Mouse (Mus musculus) T-helper 2 cell (primary cell): ENCODE data around the gene Ranbp1.
"Not testable (repeated sequence)": the region's sequence is repeated elsewhere in the genome, so short reads cannot be mapped to it uniquely, and the experiment has no call there.

Experiments
- in situ Hi-C: fragments of 300-600 bp; cut with MboI, MseI; formaldehyde crosslinking; loops from one replicate; pipeline ENCODE4 v1.15.1; 2025; ENCODE audit warnings: high pct_unique_total_duplicates

Ranbp1 gene

DNA sequence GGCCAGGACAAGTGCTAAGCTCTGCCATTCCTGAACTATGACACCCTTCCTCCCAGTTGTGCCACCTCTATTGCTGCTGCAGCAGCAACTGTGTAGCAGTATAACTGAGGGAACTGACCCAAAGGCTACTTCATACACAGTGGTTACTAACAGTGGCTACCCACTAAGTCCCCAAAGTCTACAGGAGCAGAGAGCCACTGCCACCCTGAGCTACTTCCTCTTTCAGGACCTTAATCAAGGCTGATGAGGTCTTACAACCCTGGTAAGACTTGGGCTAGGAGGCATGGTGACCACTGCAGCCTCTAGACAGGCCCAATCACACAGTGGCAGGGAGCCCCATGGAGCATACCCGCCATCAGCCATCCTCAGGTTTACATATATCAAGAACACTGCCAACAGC, 46.5 kb downstream of the Ranbp1 start:
- in situ Hi-C loops = no loop called here

DNA sequence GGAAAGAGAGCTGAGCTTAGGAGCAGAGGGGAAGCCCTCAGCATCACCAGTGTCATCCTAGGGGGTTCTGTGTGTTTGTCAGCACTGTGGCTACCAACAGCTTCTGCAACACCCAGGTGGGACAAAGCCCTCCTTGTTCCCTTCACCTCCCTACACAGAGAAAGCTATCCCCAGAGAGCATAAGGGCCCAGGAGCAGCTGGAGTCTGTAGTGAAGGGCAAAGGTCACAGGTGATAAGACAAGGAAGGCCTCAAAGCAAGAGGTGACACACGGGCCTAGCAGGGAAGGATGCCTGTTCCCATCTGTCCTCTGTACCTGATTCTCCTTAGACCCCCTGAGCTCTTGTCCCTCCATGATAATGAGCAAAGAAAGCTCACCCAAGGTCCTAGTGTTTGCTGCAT, 46.9 kb downstream of the Ranbp1 start:
- in situ Hi-C loops = no loop called here

DNA sequence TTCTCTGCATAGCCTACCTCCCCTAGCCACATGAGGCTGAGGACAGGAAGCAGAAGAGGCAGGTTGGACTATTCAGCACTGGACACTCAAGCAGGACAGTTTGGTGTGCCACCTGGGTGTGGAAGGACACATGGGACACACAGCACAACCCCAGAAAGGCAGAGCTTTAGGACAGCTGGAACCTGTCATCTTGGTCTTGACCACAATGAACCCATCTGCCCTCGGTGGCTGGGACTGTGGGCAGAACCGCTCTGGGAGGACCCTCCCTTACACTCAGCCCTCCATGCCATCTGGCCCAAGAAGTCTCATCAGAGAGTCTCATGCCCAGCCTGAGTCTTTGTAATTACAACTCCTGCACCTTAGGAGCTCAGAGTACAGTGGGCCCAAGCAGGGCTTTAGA, 48.5 kb downstream of the Ranbp1 start:
- in situ Hi-C loops = no loop called here

DNA sequence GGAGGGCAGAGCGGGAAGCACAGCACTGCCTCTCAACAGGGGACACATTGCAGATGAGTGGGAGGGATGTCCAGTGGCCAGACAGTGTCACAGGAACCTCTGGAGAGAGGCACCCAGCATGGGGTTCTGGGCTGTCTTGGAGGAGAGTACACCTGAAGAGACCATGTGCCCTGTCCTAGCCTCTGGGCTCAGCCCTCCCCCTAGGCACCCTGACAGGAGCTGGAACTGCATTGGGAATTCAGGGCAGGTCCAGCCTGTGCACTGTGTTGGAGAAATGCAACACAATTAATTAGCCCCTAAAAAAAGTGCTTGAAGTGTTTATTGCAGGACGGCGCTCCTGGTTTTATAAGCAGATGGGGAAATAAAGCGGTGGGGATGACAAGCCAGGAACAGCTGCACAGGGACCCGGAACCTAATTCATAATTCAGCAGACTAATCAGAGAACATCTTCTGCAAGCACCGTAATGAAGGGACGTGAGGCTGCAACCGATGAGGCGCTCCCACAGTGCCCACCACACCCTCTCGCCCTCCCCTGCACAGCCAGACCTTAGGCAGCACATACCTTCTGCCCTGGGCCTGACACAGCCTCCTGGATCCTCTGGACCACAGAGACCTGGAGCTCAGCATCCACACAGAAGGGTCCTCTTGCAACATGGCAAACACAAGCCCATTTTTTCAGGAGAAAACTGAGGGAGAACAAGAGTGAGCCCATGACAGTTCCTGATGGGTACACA, 50.0 kb downstream of the Ranbp1 start:
- in situ Hi-C loops = no loop called here

DNA sequence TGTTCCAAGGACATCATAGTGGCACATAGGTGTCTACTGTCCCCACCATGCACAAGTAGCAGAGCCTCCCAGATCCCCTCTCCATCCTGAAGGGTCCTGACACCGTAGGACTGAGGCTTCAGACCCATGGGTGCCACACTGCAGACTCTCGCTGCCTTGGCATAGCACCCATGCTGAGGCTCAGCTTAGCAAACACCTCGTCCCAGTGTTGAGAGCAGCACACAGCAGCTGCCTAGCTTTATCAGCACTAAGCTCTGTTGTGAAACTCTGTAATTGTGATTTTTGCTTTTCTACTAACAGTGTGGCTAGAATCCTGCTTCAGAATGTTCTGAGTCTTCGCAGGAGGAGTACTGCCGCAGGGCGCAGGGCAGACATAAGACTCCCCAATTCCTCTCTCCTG, 50.7 kb downstream of the Ranbp1 start:
- in situ Hi-C loops = no loop called here

DNA sequence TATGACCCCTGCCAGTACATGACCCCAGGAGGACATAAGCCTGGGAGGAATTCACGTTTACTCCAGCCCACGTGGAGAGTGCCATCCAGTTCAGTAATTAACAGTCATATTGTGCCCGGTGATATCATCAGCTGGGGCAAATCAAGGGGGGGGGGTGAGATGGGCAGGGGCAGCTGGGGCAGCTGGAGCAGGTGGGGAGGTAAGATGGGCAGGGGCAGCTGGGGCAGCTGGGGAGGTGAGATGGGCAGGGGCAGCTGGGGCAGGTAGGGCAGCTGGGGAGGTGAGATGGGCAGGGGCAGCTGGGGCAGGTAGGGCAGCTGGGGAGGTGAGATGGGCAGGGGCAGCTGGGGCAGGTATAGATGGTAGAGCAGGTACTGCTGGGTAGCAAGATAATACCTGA, 53.0 kb downstream of the Ranbp1 start:
- in situ Hi-C loops = not testable (repeated sequence)

DNA sequence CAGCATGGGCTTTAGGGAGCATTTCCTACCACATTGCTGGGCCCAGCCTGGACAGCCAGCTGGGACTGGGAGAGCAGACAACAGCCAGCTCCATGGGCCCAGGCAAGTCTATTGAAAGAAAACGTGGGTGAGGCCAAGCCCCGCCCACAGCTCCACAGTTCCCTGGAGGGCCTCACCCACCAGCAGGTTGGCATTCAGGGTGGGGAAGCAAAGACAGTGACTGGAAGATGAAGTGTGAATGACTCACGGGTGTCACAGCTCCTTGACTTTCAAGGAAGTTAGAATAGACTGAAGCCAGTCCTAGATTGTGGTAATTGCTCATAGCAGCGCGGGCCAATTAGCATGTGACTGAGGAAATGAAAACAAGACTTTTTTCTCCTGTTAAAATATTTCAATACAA, 53.5 kb downstream of the Ranbp1 start:
- in situ Hi-C loops = no loop called here

DNA sequence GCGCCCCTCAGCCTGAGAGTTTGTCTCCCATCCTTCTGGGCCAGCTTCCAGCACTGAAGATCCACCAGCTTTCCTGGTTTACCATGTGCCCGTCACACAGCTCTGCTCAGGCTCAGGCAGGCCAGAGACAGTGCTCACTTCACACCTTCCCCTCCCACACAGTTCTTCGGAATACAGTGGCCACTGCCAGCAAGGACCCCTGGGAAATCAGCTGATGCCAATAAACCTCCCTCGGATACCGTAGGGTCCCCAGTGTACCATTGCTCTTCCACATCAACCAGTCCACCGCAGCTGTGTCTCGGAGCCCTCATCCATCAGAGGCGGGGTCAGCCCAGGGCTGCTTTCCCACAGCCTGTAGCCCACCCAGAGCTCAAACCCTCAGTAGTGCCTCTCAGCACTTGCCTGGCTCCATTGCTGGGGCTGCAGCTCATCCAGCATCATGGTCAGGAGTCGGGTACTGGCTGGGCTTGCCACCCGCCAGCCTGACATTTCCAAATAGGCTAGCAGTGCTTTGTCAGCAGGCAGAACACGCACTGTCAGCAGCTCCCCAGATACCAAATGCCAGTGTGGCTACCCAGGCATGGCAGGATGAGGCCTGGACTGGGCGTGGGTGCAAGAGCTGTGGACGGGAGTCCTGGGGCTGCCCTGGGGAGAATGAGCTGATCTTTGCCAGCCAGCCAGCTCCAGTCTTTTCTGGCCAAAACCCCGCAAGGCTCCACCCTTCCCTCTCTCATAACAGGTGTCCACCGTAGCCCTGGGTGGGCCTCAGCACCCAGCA, 54.1 kb downstream of the Ranbp1 start:
- in situ Hi-C loops = no loop called here

DNA sequence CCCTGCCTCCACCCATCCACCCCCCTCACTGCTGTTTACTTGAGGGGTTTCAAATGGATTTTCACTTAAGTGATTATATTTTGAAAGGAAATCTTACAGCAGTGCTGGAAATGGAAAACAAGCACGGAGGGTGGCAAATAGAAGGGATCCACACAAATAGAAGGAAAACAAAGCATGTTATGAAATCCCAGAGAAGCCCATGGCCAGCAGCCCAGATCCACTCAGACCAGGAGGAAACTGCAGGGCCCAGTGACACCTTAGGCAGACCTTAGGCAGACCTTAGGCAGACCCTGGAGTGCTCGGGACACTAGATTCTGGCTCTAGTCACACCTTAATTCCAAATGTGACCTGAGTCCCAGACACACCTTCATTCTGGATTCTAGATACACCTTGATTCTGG, 57.5 kb downstream of the Ranbp1 start:
- in situ Hi-C loops = no loop called here
